Comparison of ENCODE assay signal across 8 mouse cellular contexts in the genomic region with DNA sequence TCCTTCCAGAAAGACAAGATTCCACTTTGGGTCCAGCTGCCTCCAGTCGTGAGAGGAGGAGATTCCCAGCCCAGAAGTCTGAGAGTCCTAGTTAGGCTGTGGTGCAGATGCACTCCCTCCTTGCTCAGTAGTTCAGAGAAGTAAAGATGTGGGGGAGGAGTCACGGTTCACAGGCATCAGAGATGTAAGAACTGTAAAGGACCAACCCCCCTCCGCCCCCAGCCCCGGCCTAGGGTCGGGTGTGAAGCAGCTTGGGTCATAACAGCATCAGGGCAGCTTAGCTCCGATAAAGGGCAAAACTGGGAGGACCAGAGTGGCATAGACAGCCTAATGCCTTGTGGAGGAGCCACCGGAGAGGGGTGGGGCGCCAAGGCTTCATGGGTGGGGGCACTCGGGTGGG. TPM values are rescaled to one million over a fixed set of nuclear protein-coding genes. Genes with fewer than 3 reads are reported as not detected.
A peak's percentile ranks its signal among the peaks of the same experiment; 100 is the strongest.
DNase-seq lines count a peak whose midpoint lies in the region; ATAC-seq and TF ChIP-seq lines count a peak whose summit lies in the region.

No protein-coding gene starts in this region.

- peak overlapping the region; percentile 24; the same call in 1 of the 2 replicates for H3K9ac ChIP-seq in liver, adult 2 months (ENCODE audit: low read depth, low read length)
- H3K9ac ChIP-seq in hindbrain, embryonic 15.5 days, result no peak overlapping the region
- peak overlapping the region; percentile 47 for H3K9ac ChIP-seq in midbrain, embryonic 13.5 days (replicated peaks)

- H3K4me1 ChIP-seq in liver, adult 2 months (ENCODE audit: control insufficient read depth, insufficient read depth, low read length), result no peaks in the 10 kb centered on the region
- H3K4me1 ChIP-seq in hindbrain, embryonic 15.5 days (replicated peaks), result peaks cover 12% of the 10 kb centered on the region
- H3K4me1 ChIP-seq in midbrain, embryonic 13.5 days (replicated peaks), result peaks cover 11% of the 10 kb centered on the region; the same call in 1 of the 2 replicates

- no peaks in the 10 kb centered on the region for H3K9me3 ChIP-seq in hindbrain, embryonic 15.5 days
- no peaks in the 10 kb centered on the region for H3K9me3 ChIP-seq in midbrain, embryonic 13.5 days

- no peaks in the 10 kb centered on the region; the same call in 1 of the 2 replicates for H3K79me2 ChIP-seq in liver, adult 2 months (ENCODE audit: control insufficient read depth, insufficient read depth, low read length)

- WGBS in liver, adult 2 months, result 17% methylated on average over 8 of the region's 9 CpGs
- 8% methylated on average over 9 of the region's 9 CpGs for WGBS in hindbrain, embryonic 15.5 days
- 9% methylated on average over 9 of the region's 9 CpGs for WGBS in midbrain, embryonic 13.5 days

- no peak for DNase-seq in liver, adult 2 months (ENCODE audit: extremely low read depth, low read depth, low spot score)
- no peak for DNase-seq in liver
- peak; percentile 22 for DNase-seq in embryo, embryonic 9.5 days (ENCODE audit: extremely low spot score)
- DNase-seq in adrenal gland, postnatal 4 days (ENCODE audit: low spot score in 2 of 2), result no peak
- DNase-seq in right cerebral cortex, postnatal 25 days, result no peak

- H3K4me3 ChIP-seq in liver, adult 2 months (ENCODE audit: insufficient read depth, low read depth, low read length), result peak overlapping the region; percentile 67; the same call in 1 of the 2 replicates
- H3K4me3 ChIP-seq in hindbrain, embryonic 15.5 days, result peak overlapping the region; percentile 37
- H3K4me3 ChIP-seq in midbrain, embryonic 13.5 days (replicated peaks), result peak overlapping the region; percentile 36

- no peak overlapping the region for H3K27ac ChIP-seq in liver, adult 2 months (replicated peaks; ENCODE audit: insufficient read depth, low read depth, low read length)
- H3K27ac ChIP-seq in hindbrain, embryonic 15.5 days (replicated peaks), result no peak overlapping the region
- no peak overlapping the region for H3K27ac ChIP-seq in midbrain, embryonic 13.5 days

- no peaks in the 10 kb centered on the region for H3K36me3 ChIP-seq in liver, adult 2 months (ENCODE audit: control insufficient read depth, insufficient read depth, low read length)
- no peaks in the 10 kb centered on the region for H3K36me3 ChIP-seq in hindbrain, embryonic 15.5 days
- H3K36me3 ChIP-seq in midbrain, embryonic 13.5 days, result peaks cover 20% of the 10 kb centered on the region

- peak overlapping the region; percentile 52 for H3K4me2 ChIP-seq in hindbrain, embryonic 15.5 days
- peak overlapping the region; percentile 52 for H3K4me2 ChIP-seq in midbrain, embryonic 13.5 days (replicated peaks)

- peaks cover 5% of the 10 kb centered on the region for H3K27me3 ChIP-seq in liver, adult 2 months (ENCODE audit: control insufficient read depth, insufficient read depth, low read length)
- peaks cover 23% of the 10 kb centered on the region for H3K27me3 ChIP-seq in hindbrain, embryonic 15.5 days
- peaks cover 42% of the 10 kb centered on the region for H3K27me3 ChIP-seq in midbrain, embryonic 13.5 days

- peak; percentile 27; the same call in 1 of the 2 replicates for ATAC-seq in hindbrain, embryonic 15.5 days (ENCODE audit: low FRiP score, low read depth)
- peak; percentile 63 for ATAC-seq in midbrain, embryonic 13.5 days
- ATAC-seq in erythroid progenitor cell, adult 5-6 weeks (replicated peaks; ENCODE audit: low FRiP score, poor library complexity, severe bottlenecking), result no peak

- no peak for TF ChIP-seq CTCF in liver, adult 2 months (IDR thresholded peaks at IDR 0.05; ENCODE audit: low read depth, low read length)

- TF ChIP-seq POLR2A in liver, adult 2 months (IDR thresholded peaks at IDR 0.05; ENCODE audit: extremely low read depth, insufficient read depth, low read length), result no peak

RNA-seq across cellular contexts. Expression of gene Adora2a, which starts 0.2 kb away (rescaled TPM):
- 0.65 and 2.2 TPM in 2 replicates for total RNA-seq in liver, adult 2 months (2014; rRNA removed)
- polyA plus RNA-seq in liver, adult 2 months (2012; rRNA removed), result 2.2 and 2.6 TPM in 2 replicates
- polyA plus RNA-seq in hindbrain, embryonic 15.5 days (2015; fragmentation: Nextera tagmentation; extraction: Ambion mirVana), result 3.5 and 4.1 TPM in 2 replicates
- polyA plus RNA-seq in midbrain, embryonic 13.5 days (2015; fragmentation: Nextera tagmentation; extraction: Ambion mirVana), result 2.6 and 3.0 TPM in 2 replicates
- 1 to 10 TPM; 9.1 to 9.4 TPM for total RNA-seq in adrenal gland, postnatal 4 days (2021)
- total RNA-seq in erythroid progenitor cell, adult 5-6 weeks (2015; ENCODE audit: low replicate concordance), result 2.2 TPM in 1 of 2 replicates, not detected in the other
- 0.26 TPM in 1 of 2 replicates, not detected in the other for total RNA-seq in erythroid progenitor cell, adult 5-6 weeks (2017; ENCODE audit: low replicate concordance)
